Mouse (Mus musculus) liver, embryonic 13.5 days (tissue): ENCODE measurements around the gene Celf2. TPM values are rescaled to one million over a fixed set of nuclear protein-coding genes. Genes with fewer than 3 reads are reported as not detected.

Experiments
- ATAC-seq: fragments of 200-750 bp; cut with Nextera tagmentation; 2 replicates; pipeline ENCODE4 v1.8.0; 2017; ENCODE audit warnings: low read depth, mild to moderate bottlenecking, moderate number of reproducible peaks, moderate library complexity
- DNase-seq: peaks from one replicate; pipeline ENCODE4 v3.0.0; 2022
- H3K27ac ChIP-seq: fragments of 300-500 bp; sonication (generic); 2 replicates; pipeline ENCODE4 v1.5.1; 2015; ENCODE audit warnings: moderate library complexity, mild to moderate bottlenecking, inconsistent platforms
- H3K27me3 ChIP-seq: fragments of 300-500 bp; sonication (generic); 2 replicates; pipeline ENCODE4 v1.6.1; 2015; ENCODE audit warnings: mild to moderate bottlenecking, inconsistent platforms
- H3K36me3 ChIP-seq: fragments of 300-500 bp; sonication (generic); 2 replicates; pipeline ENCODE4 v1.6.1; 2015; ENCODE audit warnings: mild to moderate bottlenecking, inconsistent platforms
- H3K4me1 ChIP-seq: fragments of 300-500 bp; sonication (generic); replicated peaks from 2 replicates; pipeline ENCODE4 v1.6.1; 2015; ENCODE audit warnings: inconsistent platforms
- H3K4me2 ChIP-seq: fragments of 300-500 bp; sonication (generic); 2 replicates; pipeline ENCODE4 v1.6.1; 2015; ENCODE audit warnings: inconsistent platforms, mild to moderate bottlenecking, moderate library complexity
- H3K4me3 ChIP-seq: fragments of 300-500 bp; sonication (generic); replicated peaks from 2 replicates; pipeline ENCODE4 v1.5.1; 2015; ENCODE audit warnings: mild to moderate bottlenecking, inconsistent platforms
- H3K9ac ChIP-seq: fragments of 300-500 bp; sonication (generic); 2 replicates; pipeline ENCODE4 v1.6.1; 2015; ENCODE audit warnings: mild to moderate bottlenecking, inconsistent platforms
- H3K9me3 ChIP-seq: fragments of 300-500 bp; sonication (generic); replicated peaks from 2 replicates; pipeline ENCODE4 v1.6.1; 2016; ENCODE audit warnings: inconsistent platforms
- WGBS: fragments of 180-500 bp; shearing (Covaris S2); methylation state at CpG from one replicate; pipeline ENCODE4 v1.1.7; 2015; ENCODE audit not compliant: insufficient replicate concordance; 5-methylcytosine and 5-hydroxymethylcytosine counted together
- polyA plus RNA-seq: library from polyadenylated mRNA; unstranded; fragments of >200 nt; fragmentation: Nextera tagmentation; extraction: Ambion mirVana; gene quantifications from 2 replicates; pipeline ENCODE4 v1.2.1, GENCODE M21; 2015

The Celf2 gene
- polyA plus RNA-seq, 1 experiment from 2014 or later, result 11.0 TPM

GRCm38 (mm10) chr2:6490076-6490475 lies 1019.3 kb downstream of the Celf2 start:
- H3K9ac ChIP-seq, result no peak overlapping the region
- ATAC-seq (no peak), DNase-seq (no peak)
- H3K4me1 ChIP-seq, result no peaks in the 10 kb centered on the region
- WGBS, result 76% methylated on average over 6 of the region's 6 CpGs
- H3K27ac ChIP-seq, result no peak overlapping the region
- no peaks in the 10 kb centered on the region for H3K9me3 ChIP-seq
- no peak overlapping the region for H3K4me3 ChIP-seq
- H3K4me2 ChIP-seq, result no peak overlapping the region
- no peaks in the 10 kb centered on the region for H3K36me3 ChIP-seq
- no peaks in the 10 kb centered on the region for H3K27me3 ChIP-seq
